Mouse (Mus musculus): ENCODE data around the gene Taf3.

The Taf3 gene

GRCm38 (mm10) chr2:9892541-9892940 lies 155.9 kb downstream of the Taf3 start:
- no peak for DNase-seq (ENCODE audit: low read depth in 1 of 2, low spot score in 2 of 2)

- no peak for DNase-seq (ENCODE audit: low read depth in 1 of 2, low spot score in 2 of 2)
Measured at GRCm38 (mm10) chr2:9890906-9891305, 157.5 kb downstream of the Taf3 start.

- DNase-seq (ENCODE audit: low read depth in 1 of 2, low spot score in 2 of 2) = no peak
Measured at GRCm38 (mm10) chr2:9890251-9890650, 158.1 kb downstream of the Taf3 start.

- no peak for DNase-seq (ENCODE audit: low read depth in 1 of 2, low spot score in 2 of 2)
Measured at GRCm38 (mm10) chr2:9889651-9890183, 158.7 kb downstream of the Taf3 start, which contains the start of gene Gata3. Gene Gata3 (minus strand): TSS chr2:9890034.

- no peak for DNase-seq (ENCODE audit: low read depth in 1 of 2, low spot score in 2 of 2)
Measured at GRCm38 (mm10) chr2:9888913-9889650, 159.3 kb downstream of the Taf3 start, which contains the start of gene 9230102O04Rik. Gene 9230102O04Rik (minus strand): TSS chr2:9889540.

- DNase-seq (ENCODE audit: low read depth in 1 of 2, low spot score in 2 of 2) = no peak
Measured at GRCm38 (mm10) chr2:9887636-9888035, 160.8 kb downstream of the Taf3 start.

GRCm38 (mm10) chr2:9886921-9887610 lies 161.3 kb downstream of the Taf3 start:
- no peak for DNase-seq (ENCODE audit: low read depth in 1 of 2, low spot score in 2 of 2)

- DNase-seq (ENCODE audit: low read depth in 1 of 2, low spot score in 2 of 2) = no peak
Measured at GRCm38 (mm10) chr2:9886031-9886430, 162.4 kb downstream of the Taf3 start.

- DNase-seq (ENCODE audit: low read depth in 1 of 2, low spot score in 2 of 2) = no peak
Measured at GRCm38 (mm10) chr2:9885217-9885770, 163.1 kb downstream of the Taf3 start.

- DNase-seq (ENCODE audit: low read depth in 1 of 2, low spot score in 2 of 2) = no peak
Measured at GRCm38 (mm10) chr2:9884533-9885216, 163.7 kb downstream of the Taf3 start.

- DNase-seq (ENCODE audit: low read depth in 1 of 2, low spot score in 2 of 2) = no peak
Measured at GRCm38 (mm10) chr2:9883803-9884532, 164.4 kb downstream of the Taf3 start.

GRCm38 (mm10) chr2:9882926-9883802 lies 165.2 kb downstream of the Taf3 start:
- no peak for DNase-seq (ENCODE audit: low read depth in 1 of 2, low spot score in 2 of 2)

GRCm38 (mm10) chr2:9882371-9882925 lies 165.9 kb downstream of the Taf3 start:
- DNase-seq (ENCODE audit: low read depth in 1 of 2, low spot score in 2 of 2) = no peak

GRCm38 (mm10) chr2:9881611-9882023 lies 166.8 kb downstream of the Taf3 start:
- DNase-seq (ENCODE audit: low read depth in 1 of 2, low spot score in 2 of 2) = no peak

GRCm38 (mm10) chr2:9881051-9881591 lies 167.3 kb downstream of the Taf3 start, which contains the start of gene 4930412O13Rik:
Gene 4930412O13Rik (plus strand): TSS chr2:9881252.
- no peak for DNase-seq (ENCODE audit: low read depth in 1 of 2, low spot score in 2 of 2)

GRCm38 (mm10) chr2:9880271-9880670 lies 168.1 kb downstream of the Taf3 start:
- DNase-seq (ENCODE audit: low read depth in 1 of 2, low spot score in 2 of 2) = no peak

- DNase-seq (ENCODE audit: low read depth in 1 of 2, low spot score in 2 of 2) = peak; percentile 60 to 78
Measured at GRCm38 (mm10) chr2:9879493-9879892, 168.9 kb downstream of the Taf3 start.

- no peak for DNase-seq (ENCODE audit: low read depth in 1 of 2, low spot score in 2 of 2)
Measured at GRCm38 (mm10) chr2:9879092-9879491, 169.3 kb downstream of the Taf3 start.

- no peak for DNase-seq (ENCODE audit: low read depth in 1 of 2, low spot score in 2 of 2)
Measured at GRCm38 (mm10) chr2:9878564-9879081, 169.8 kb downstream of the Taf3 start.

All from monocyte, adult 2 months (primary cell).